Mouse (Mus musculus) kidney, adult 18-20 months (tissue): Measurements from ENCODE around the gene Dbndd2.

ENCODE experiments used
- DNase-seq: peaks from one replicate; pipeline ENCODE4 v3.0.0; 2021

Gene Dbndd2

GRCm38 (mm10) chr2:164542598-164542997, 56.7 kb downstream of the Dbndd2 start:
- peak; percentile 35 for DNase-seq
